Mouse (Mus musculus) gastrocnemius, postnatal 4 days (tissue): ENCODE results near the gene Oprm1. TPM values are rescaled to one million over a fixed set of nuclear protein-coding genes. Genes with fewer than 3 reads are reported as not detected.
"Not testable (repeated sequence)": the region's sequence is repeated elsewhere in the genome, so short reads cannot be mapped to it uniquely, and the experiment has no call there.

Source experiments
- DNase-seq, 2 experiments: peaks; one replicate each; pipeline ENCODE4 v3.0.0; 2021 to 2022; ENCODE audit warnings: low spot score in 2 of 2, mixed read lengths in 2 of 2
- total RNA-seq, 2 experiments: library from RNA; stranded (reverse); gene quantifications; 2 replicates each; pipeline ENCODE4 v1.2.3; 2021

The Oprm1 gene
- total RNA-seq, 2 experiments from 2014 or later: not detected

GRCm38 (mm10) chr10:6977843-6978242 is 219.5 kb downstream of the Oprm1 start:
- no peak for DNase-seq

- DNase-seq: no peak
Measured at GRCm38 (mm10) chr10:6978733-6979132, 220.4 kb downstream of the Oprm1 start.

DNA sequence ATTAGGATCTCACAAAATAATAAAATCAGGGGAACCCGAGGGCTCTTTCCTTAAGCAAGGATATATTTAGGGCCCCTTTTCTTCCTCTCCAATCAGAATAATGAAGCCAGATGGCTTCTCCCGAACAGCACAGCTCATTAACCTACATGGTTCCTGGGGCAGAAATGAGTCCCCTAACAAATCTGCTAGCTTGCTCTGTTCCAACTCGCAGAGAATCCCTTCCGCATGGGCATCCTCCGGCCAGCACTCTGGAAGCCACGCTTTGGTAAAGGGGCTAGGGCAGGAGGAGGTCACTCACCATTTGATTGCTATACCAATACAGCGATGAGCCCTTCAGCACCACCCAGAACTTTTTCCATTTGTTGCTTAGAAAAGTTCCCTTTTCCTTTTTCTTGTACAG is 220.9 kb downstream of the Oprm1 start:
- DNase-seq: no peak

- DNase-seq: no peak
Measured at GRCm38 (mm10) chr10:6979789-6980188, 221.5 kb downstream of the Oprm1 start.

GRCm38 (mm10) chr10:6980236-6980635 is 221.9 kb downstream of the Oprm1 start:
- no peak for DNase-seq

DNA sequence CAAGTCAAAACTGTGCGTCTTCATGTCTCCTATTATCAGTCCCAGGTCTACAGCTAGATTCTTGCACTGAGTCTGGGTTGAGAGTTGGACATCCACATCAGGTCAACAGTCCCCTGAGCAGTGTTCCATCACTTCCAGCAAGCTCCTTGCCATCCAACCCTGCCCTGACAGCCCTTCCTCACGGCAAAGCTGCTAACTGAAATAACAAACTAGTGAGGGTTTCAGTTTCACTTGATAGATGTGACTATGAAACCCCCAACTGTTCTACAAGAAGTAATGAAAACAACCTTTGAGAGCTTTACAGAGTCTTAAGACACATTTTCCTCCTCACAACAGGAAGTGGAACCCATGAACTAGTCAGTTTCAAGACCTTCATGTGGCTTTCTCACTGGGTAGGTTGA is 224.4 kb downstream of the Oprm1 start:
- DNase-seq: no peak

DNA sequence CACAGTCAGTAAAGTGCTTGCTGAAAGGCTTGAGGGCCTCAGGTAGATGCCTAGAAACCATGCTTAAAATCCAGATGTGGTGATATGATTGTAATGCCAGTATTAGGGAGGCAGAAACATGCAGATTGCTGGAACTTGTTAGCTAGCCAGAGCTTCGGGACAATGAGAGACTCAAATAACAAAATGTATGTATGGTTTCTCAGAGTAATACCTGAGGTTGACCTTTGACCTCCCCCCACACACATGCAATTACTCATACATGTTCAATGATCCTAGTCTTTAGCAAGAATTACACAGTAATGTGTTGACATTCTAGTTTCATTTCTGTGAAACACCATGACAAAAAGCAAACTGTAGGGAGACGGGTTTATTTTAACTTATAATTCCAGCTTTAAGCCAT is 225.1 kb downstream of the Oprm1 start:
- no peak for DNase-seq

GRCm38 (mm10) chr10:6986246-6986645 is 227.9 kb downstream of the Oprm1 start:
- DNase-seq: no peak

- DNase-seq: no peak
Measured at GRCm38 (mm10) chr10:6987399-6988098, 229.2 kb downstream of the Oprm1 start.

- no peak for DNase-seq
Measured at GRCm38 (mm10) chr10:6988555-6988954, 230.2 kb downstream of the Oprm1 start.

GRCm38 (mm10) chr10:6996895-6997294 is 238.6 kb downstream of the Oprm1 start:
- no peak for DNase-seq

- no peak for DNase-seq
Measured at GRCm38 (mm10) chr10:6998576-6999250, 240.4 kb downstream of the Oprm1 start.

DNA sequence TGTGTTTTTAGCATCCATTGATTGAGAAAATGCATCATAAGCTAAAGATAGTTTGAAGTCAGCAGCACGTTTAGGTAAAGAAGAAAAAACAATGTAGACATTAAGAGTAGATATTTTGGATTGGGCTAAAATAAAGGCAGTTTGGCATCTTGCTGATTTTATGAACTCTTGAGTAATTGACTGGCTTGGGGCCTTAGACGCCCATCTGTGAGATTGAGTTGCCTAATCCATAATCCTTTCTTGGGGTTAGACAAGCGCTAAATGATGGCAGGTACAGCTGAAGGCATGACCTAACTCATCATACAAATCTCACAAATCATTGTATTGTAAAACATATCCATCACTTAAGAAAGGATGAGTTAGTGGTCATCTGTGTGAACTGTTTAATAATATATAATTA is 241.0 kb downstream of the Oprm1 start:
- no peak for DNase-seq

DNA sequence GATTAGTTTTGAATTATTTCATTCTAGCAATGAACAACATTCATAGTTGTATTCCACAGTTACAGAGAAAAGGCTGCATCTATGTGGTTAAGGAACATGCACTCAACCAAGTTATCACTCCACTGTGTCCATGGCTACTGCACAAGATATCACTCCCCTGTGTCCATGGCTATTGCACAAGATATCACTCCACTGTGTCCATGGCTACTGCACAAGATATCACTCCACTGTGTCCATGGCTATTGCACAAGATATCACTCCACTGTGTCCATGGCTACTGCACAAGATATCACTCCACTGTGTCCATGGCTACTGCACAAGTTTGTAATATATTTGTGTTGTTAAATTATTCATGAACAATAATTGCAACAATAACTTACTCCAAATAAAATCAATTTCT is 245.6 kb downstream of the Oprm1 start:
- DNase-seq: not testable (repeated sequence)

GRCm38 (mm10) chr10:7004980-7005538 is 246.8 kb downstream of the Oprm1 start:
- DNase-seq: no peak

DNA sequence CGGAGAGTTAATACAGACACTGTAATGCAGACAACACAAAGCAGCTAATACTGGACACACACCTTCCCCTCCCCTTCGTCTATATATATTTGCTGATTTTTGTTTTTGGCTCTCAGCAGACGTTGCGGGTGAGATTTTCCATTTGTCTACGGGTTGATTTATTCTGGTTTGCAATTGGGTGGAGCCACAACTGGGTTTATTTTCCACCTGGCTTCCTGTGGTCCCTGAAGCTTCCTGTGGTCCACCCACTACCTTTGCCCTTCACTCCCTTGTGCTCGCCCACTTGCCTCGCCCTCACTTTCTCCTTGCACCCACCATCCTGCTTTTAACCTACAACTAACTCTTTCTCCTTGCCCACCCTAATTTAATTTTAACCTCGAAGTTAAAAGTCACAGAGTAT is 252.2 kb downstream of the Oprm1 start:
- DNase-seq: no peak

DNA sequence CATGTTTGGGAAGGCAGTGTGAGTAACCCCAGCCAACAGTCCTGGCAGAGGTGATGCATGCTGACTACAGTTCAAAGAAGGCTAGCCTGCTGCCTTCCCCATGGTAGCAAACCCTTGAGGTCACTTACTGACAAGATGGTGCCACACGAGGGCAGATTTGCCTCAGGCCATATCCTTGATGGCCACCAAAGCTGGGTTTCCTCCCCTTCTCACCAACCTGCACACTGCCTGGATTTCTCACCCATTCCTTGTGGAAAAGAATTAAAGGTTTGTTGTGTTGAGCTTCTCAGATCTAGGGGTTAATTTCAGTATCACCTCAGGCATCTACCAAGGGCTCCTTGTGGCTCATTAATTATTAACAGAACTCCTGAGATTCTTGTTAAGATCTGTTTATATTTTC is 256.9 kb downstream of the Oprm1 start:
- DNase-seq: no peak

- DNase-seq: no peak
Measured at GRCm38 (mm10) chr10:7019781-7020386, 261.6 kb downstream of the Oprm1 start.

DNA sequence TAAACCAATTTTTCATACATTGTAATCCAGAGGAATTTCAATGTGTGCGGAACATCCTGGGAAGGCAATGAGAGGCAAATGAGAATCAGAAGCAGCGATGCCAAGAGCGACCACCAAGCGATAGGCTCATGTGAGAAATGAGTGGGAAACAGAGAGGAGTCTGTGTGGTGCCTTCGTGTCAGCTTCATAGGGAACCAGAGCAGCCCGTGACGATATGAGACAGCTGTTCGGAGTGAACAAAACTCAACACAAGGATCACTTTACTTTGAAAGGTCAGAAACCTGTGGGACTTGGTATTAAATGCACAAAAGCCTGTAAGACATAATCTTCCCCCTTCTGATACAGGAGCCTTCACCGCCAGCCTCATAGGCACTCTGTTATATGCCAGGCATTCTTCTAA is 262.2 kb downstream of the Oprm1 start:
- no peak for DNase-seq

DNA sequence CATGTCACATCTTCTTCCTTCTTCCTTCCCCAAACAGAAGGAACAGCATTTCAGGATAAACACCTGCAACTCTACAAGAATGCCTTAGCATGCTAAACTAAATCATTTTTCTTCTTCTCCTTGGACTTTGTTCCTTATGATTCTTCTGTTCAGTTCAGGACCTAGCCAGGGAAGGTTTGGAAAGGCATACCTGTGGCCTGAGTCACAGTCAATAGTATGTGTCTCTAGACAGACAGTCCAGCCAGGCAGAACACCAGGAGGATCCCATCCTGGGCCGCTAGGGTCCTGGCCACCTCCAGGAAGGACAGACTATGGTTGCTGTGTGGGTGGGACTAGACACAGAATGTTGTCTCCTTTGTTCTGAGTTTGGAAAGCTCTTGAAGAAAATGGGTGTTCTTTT is 266.7 kb downstream of the Oprm1 start:
- DNase-seq: no peak

- no peak for DNase-seq
Measured at GRCm38 (mm10) chr10:7033459-7033858, 275.2 kb downstream of the Oprm1 start.

GRCm38 (mm10) chr10:7035547-7035946 is 277.2 kb downstream of the Oprm1 start:
- no peak for DNase-seq
